Mouse (Mus musculus): ENCODE results near the gene Ifnar2.
A peak's percentile ranks its signal among the peaks of the same experiment; 100 is the strongest.

The Ifnar2 gene

GRCm38 (mm10) chr16:91372577-91373472 is at the start of gene Ifnar2:
TSS of gene Ifnar2 (plus strand) at chr16:91372783.
- peak; percentile 76 for DNase-seq

- no peak for DNase-seq
Measured at GRCm38 (mm10) chr16:91327605-91328004, 45.0 kb upstream of the Ifnar2 start.

- DNase-seq, result peak; percentile 92
Measured at GRCm38 (mm10) chr16:91328922-91329321, 43.7 kb upstream of the Ifnar2 start.

- DNase-seq, result no peak
Measured at GRCm38 (mm10) chr16:91330496-91330895, 42.1 kb upstream of the Ifnar2 start.

GRCm38 (mm10) chr16:91331153-91331552 is 41.4 kb upstream of the Ifnar2 start:
- no peak for DNase-seq

- no peak for DNase-seq
Measured at GRCm38 (mm10) chr16:91332880-91333279, 39.7 kb upstream of the Ifnar2 start.

GRCm38 (mm10) chr16:91334190-91334893 is 38.2 kb upstream of the Ifnar2 start:
- DNase-seq, result no peak

GRCm38 (mm10) chr16:91336753-91337152 is 35.8 kb upstream of the Ifnar2 start:
- DNase-seq, result no peak

GRCm38 (mm10) chr16:91337480-91337879 is 35.1 kb upstream of the Ifnar2 start:
- no peak for DNase-seq

GRCm38 (mm10) chr16:91346491-91346890 is 26.1 kb upstream of the Ifnar2 start:
- DNase-seq, result no peak

GRCm38 (mm10) chr16:91347491-91348263 is 24.9 kb upstream of the Ifnar2 start:
- DNase-seq, result no peak

- no peak for DNase-seq
Measured at GRCm38 (mm10) chr16:91348264-91348565, 24.4 kb upstream of the Ifnar2 start.

GRCm38 (mm10) chr16:91348588-91349330 is 23.8 kb upstream of the Ifnar2 start:
- no peak for DNase-seq

GRCm38 (mm10) chr16:91352084-91352562 is 20.5 kb upstream of the Ifnar2 start:
- peak; percentile 92 for DNase-seq

GRCm38 (mm10) chr16:91352749-91353148 is 19.8 kb upstream of the Ifnar2 start:
- no peak for DNase-seq

- no peak for DNase-seq
Measured at GRCm38 (mm10) chr16:91353177-91353576, 19.4 kb upstream of the Ifnar2 start.

GRCm38 (mm10) chr16:91353638-91354037 is 18.9 kb upstream of the Ifnar2 start:
- DNase-seq, result no peak

GRCm38 (mm10) chr16:91354599-91354998 is 18.0 kb upstream of the Ifnar2 start:
- no peak for DNase-seq

- no peak for DNase-seq
Measured at GRCm38 (mm10) chr16:91355160-91355559, 17.4 kb upstream of the Ifnar2 start.

- DNase-seq, result no peak
Measured at GRCm38 (mm10) chr16:91356760-91357525, 15.6 kb upstream of the Ifnar2 start.

GRCm38 (mm10) chr16:91357526-91357900 is 15.1 kb upstream of the Ifnar2 start:
- no peak for DNase-seq

- peak; percentile 77 for DNase-seq
Measured at GRCm38 (mm10) chr16:91358555-91358954, 14.0 kb upstream of the Ifnar2 start.

Measured in cerebellum, adult 9-10 months (tissue).